Mouse (Mus musculus) erythroblast, embryonic 14.5 days (primary cell): Measurements from ENCODE around the gene Iqcd.

Experiments used
- GATA1 ChIP-seq: IDR thresholded peaks from 2 replicates; pipeline ENCODE4 v1.6.1; 2012; ENCODE audit warnings: low read length, inconsistent platforms, mixed read lengths
- TAL1 ChIP-seq: IDR thresholded peaks from 3 replicates; pipeline ENCODE4 v1.6.1; 2012; ENCODE audit warnings: low read length, inconsistent platforms, mixed read lengths

DNA sequence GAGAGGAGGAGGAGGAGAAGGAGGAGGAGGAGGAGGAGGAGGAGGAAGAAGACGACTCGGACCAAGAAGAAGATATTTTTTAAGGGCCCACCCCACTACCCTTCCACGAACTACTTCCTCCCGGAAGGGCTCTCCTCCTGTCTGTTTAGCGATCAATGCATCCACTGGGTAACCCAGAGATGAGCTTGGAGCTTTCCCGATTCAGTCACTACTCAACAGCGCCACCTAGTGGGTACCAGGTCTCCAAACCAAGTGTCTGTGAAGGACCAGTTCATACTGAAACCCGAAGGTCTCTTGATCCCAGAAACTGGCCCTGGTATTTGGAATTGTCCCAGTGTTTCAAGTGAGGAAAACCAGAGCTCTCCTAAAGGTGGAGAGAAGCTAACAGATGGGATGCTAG is 16.9 kb downstream of the Iqcd start:
- TF ChIP-seq GATA1 (no peak), TAL1 (no peak)
